Mouse (Mus musculus) splenic B cell, adult 2 months (primary cell): ENCODE measurements around the gene Gm10563.

Experiments
- DNase-seq: peaks from one replicate; pipeline ENCODE4 v3.0.0-alpha.2; 2011; ENCODE audit warnings: low read depth, low spot score
- H3K27me3 ChIP-seq: 2 replicates; pipeline ENCODE4 v1.6.1; 2012; ENCODE audit warnings: mild to moderate bottlenecking, low read length, moderate library complexity, mixed read lengths; ENCODE audit not compliant: control insufficient read depth, poor library complexity, insufficient read depth, severe bottlenecking
- H3K36me3 ChIP-seq: 2 replicates; pipeline ENCODE4 v1.6.1; 2012; ENCODE audit warnings: mild to moderate bottlenecking, low read length, moderate library complexity, mixed read lengths; ENCODE audit not compliant: control insufficient read depth, poor library complexity, insufficient read depth, severe bottlenecking

The Gm10563 gene

GRCm38 (mm10) chr4:155624338-155625291, 20.6 kb downstream of the Gm10563 start, which contains the start of gene Cdk11b:
Cdk11b (plus strand) TSS chr4:155624854.
- peak; percentile 99 for DNase-seq
- peaks cover 8% of the 10 kb centered on the region; the same call in 1 of the 2 replicates for H3K36me3 ChIP-seq
- no peaks in the 10 kb centered on the region for H3K27me3 ChIP-seq

- Histone ChIP-seq H3K36me3 (peaks cover 19% of the 10 kb centered on the region), H3K27me3 (no peaks in the 10 kb centered on the region)
- DNase-seq, result no peak
Observed at GRCm38 (mm10) chr4:155618321-155618720, 26.9 kb downstream of the Gm10563 start.

DNA sequence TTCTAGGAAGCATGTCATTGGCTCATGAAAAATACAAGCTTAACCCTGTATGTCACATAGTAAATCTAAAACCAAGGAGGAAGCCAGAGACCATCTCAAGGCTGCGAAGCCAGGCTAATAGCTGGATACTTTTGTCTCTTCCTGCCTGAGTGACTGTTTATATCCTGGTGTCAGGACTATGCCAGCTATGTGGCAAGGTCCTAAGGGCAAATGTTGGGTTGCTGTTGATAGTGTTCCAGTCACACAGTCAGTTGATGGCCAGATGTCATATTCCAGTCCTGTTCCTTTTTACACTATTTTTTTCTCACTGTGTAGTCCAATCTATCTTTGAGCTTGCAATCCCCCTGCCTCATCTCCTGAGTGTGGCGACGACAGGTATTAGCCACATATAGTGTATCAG, 31.9 kb downstream of the Gm10563 start:
- peaks cover 10% of the 10 kb centered on the region for H3K36me3 ChIP-seq
- H3K27me3 ChIP-seq, result no peaks in the 10 kb centered on the region
- DNase-seq, result no peak

- Histone ChIP-seq H3K36me3 (peaks cover 10% of the 10 kb centered on the region; the same call in 1 of the 2 replicates), H3K27me3 (no peaks in the 10 kb centered on the region)
- DNase-seq, result no peak
Observed at GRCm38 (mm10) chr4:155611860-155612259, 33.3 kb downstream of the Gm10563 start.

- Histone ChIP-seq H3K27me3 (no peaks in the 10 kb centered on the region), H3K36me3 (peaks cover 2% of the 10 kb centered on the region; the same call in 1 of the 2 replicates)
- DNase-seq, result no peak
Observed at GRCm38 (mm10) chr4:155606825-155607224, 38.4 kb downstream of the Gm10563 start.

DNA sequence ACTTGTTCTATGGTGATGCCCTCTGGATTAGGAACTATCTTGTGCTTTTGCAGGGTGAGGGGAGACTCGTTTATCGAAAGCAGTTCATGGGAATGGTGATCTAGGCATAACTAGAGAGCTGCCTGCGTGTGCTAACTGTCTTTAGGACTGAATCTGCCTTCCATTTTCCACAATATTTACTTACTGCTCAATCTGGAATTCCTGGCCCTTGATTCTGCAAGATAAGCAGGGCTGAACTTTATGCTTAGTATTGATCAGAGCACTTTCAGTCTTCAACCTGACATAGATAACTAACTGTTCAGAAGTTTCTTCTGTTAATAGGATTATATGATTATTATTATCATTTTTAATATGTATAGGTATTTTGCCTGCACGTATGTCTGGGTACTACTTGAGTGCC, 40.1 kb downstream of the Gm10563 start:
- Histone ChIP-seq H3K27me3 (no peaks in the 10 kb centered on the region), H3K36me3 (no peaks in the 10 kb centered on the region; the same call in 1 of the 2 replicates)
- DNase-seq, result no peak

- no peak for DNase-seq
- H3K36me3 ChIP-seq, result no peaks in the 10 kb centered on the region; the same call in 1 of the 2 replicates
Observed at GRCm38 (mm10) chr4:155603801-155604200, 41.4 kb downstream of the Gm10563 start.

DNA sequence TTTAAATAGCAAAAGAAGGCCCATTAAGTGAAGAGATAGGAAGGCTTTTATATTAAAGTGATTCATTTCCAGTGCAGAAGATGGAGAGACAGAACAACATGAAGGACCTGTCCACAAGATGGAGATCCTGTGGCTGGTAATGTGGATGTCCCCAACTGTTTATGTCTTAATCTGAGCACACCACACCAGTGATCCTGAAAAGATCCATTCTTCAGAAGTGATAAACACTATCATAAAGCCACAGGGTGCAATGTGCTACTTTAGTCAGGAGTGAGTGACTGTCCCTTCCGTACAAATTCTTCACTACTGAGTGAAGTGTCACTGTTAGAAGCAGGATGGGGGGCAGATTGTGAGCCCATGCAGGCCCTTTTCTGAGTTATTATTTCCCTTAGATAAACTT, 42.5 kb downstream of the Gm10563 start:
- H3K36me3 ChIP-seq, result no peaks in the 10 kb centered on the region; the same call in 1 of the 2 replicates
- no peak for DNase-seq
- H3K27me3 ChIP-seq, result no peaks in the 10 kb centered on the region

More at GRCm38 (mm10) chr4:155603801-155604200, 41.4 kb downstream of the Gm10563 start:
- no peaks in the 10 kb centered on the region for H3K27me3 ChIP-seq

DNA sequence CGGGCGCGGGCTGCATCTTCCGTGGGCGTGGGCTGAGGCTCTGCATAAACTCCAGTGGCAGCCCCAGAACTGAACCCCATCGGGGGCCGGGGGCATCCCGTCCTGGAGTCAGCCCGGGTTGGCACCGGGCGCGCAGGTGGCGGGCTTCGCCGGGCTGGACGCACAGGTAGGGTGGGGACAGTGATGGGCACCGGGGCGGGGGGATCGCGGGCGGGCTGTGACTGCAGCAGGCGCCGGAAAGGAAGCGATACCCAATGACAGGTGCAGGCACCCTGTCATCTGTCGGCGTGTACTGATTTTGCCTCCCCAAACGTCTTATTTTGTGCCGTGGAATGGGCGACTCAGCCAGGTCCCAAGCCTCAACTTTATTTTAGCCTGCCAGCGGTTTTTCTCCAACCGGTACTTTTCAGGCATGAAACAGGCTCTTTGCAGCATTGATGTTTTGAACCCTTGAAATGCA, 43.2 kb downstream of the Gm10563 start:
- no peak for DNase-seq
- no peaks in the 10 kb centered on the region; the same call in 1 of the 2 replicates for H3K36me3 ChIP-seq
- no peaks in the 10 kb centered on the region for H3K27me3 ChIP-seq

GRCm38 (mm10) chr4:155601091-155601996, 43.9 kb downstream of the Gm10563 start, which contains the start of gene Slc35e2:
Slc35e2 (plus strand) TSS chr4:155601416.
- Histone ChIP-seq H3K36me3 (no peaks in the 10 kb centered on the region), H3K27me3 (no peaks in the 10 kb centered on the region)
- peak; percentile 96 for DNase-seq

DNA sequence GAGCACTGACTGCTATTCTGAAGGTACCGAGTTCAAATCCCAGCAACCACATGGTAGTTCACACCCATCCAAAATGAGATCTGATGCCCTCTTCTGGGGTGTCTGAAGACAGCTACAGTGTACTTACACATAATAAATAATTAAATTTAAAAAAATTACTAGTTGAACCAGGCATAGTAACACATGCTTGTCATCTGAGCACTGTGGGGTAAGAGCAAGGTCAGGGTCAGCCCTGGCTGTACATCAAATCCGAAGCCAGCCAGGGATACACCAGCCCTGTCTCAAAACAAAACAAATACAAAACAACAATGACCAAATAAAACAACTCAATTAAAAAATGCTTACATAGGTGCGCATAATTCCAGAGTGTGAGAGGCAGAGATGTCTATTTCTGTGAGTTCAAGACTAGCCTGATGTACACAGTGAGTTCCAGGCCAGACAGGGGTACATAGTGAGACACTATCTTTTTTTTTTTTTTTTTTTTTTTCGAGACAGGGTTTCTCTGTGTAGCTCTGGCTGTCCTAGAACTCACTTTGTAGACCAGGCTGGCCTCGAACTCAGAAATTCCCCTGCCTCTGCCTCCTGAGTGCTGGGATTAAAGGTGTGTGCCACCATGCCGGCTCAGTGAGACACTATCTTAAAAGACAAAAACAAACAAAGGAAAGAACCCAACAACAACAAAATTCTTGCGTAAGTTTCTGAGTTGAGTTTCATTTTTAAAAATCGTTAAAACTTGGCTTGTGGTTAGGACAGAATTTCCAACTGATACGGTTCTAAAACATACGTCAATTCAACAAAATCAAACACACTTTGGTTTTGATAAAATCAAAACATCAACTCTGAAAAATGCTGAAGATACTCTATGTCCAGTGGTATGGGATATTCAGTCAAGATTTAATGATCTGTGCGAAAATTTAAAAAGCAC, 45.0 kb downstream of the Gm10563 start:
- H3K36me3 ChIP-seq, result no peaks in the 10 kb centered on the region

DNA sequence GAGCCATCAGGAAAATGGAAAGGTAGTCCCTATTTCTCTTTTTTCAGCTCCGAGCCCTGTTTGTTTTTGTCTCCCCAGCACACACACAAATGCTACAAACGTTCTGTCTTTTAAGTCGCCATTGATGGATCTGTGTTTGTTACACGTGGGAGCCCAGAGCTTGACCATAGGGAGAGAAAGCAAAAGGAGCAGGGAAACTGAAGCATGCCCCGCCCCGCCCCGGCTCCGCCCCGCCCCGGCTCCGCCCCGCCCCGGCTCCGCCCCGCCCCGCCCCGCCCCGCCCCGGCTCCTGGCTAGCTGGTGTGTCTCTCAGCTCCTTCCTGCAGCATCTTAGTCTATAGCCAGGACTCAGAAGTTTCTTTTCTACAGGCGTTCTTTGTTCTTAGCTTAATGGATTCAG, 46.7 kb downstream of the Gm10563 start:
- H3K27me3 ChIP-seq, result no peaks in the 10 kb centered on the region
- no peak for DNase-seq
- H3K36me3 ChIP-seq, result no peaks in the 10 kb centered on the region

More for the DNA sequence above, 45.0 kb downstream of the Gm10563 start:
- no peak for DNase-seq
- no peaks in the 10 kb centered on the region for H3K27me3 ChIP-seq

GRCm38 (mm10) chr4:155596606-155597005, 48.6 kb downstream of the Gm10563 start:
- DNase-seq, result no peak
- no peaks in the 10 kb centered on the region for H3K27me3 ChIP-seq
- H3K36me3 ChIP-seq, result no peaks in the 10 kb centered on the region
